Mouse (Mus musculus) C2C12 (cell line): ENCODE measurements around the gene Cfap97d2.
A peak's percentile ranks its signal among the peaks of the same experiment; 100 is the strongest.

ENCODE experiments used
- CTCF ChIP-seq: IDR thresholded peaks from one replicate; pipeline ENCODE4 v1.5.1; 2011; ENCODE audit not compliant: control insufficient read depth, insufficient read depth, insufficient read length
- FOSL1 ChIP-seq: IDR thresholded peaks from one replicate; pipeline ENCODE4 v1.8.0; 2011; ENCODE audit warnings: mild to moderate bottlenecking, low read length; ENCODE audit not compliant: poor library complexity, insufficient read depth, severe bottlenecking
- USF1 ChIP-seq: IDR thresholded peaks from one replicate; pipeline ENCODE4 v1.6.1; 2011; ENCODE audit warnings: low read depth, mild to moderate bottlenecking, control low read depth, moderate library complexity

DNA sequence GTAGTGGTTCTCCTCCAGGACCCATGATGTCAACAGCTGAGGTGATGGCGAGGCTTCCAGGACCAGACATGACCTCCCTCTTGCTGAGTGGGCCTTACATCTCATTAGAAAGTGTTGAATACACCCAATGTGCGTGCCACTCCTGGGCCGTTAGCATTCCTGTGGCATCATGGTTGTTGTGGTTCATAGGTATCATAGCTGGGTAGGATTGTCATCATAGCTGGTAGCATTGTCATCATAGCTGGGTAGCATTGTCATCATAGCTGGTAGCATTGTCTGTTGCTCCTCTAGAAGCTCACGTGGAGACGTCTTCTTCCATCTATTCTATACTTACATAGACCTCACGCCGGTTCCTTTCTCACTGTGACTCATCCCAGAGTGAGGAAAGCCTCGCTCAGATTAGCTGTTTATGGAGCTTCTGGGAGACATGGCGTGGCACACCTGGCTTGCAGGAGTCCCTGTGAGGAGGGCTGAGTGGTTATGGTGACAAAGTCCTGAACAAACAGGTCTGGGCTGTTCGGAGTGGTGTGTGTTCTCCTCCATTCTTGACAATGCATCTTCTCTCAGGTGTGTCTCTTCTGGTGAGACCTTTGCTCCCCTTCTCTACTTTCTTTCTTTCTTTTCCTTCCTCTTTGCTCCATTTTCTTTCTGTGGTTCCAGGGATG lies 10.4 kb upstream of the Cfap97d2 start:
- TF ChIP-seq CTCF (no peak), USF1 (peak; percentile 77), FOSL1 (peak; percentile 61)
